Mouse (Mus musculus) left cerebral cortex, postnatal 25 days (tissue): ENCODE results near the gene Gm28919. TPM values are rescaled to one million over a fixed set of nuclear protein-coding genes. Genes with fewer than 3 reads are reported as not detected.
"Not testable (repeated sequence)": the region's sequence is repeated elsewhere in the genome, so short reads cannot be mapped to it uniquely, and the experiment has no call there.

Experiments used
- DNase-seq, 2 experiments: peaks; one replicate each; pipeline ENCODE4 v3.0.0; 2022; ENCODE audit warnings: low spot score in 2 of 2, mixed read lengths in 1 of 2
- intact Hi-C: fragments of 180-260 bp; cut with DNase I; formaldehyde crosslinking; loops from one replicate; pipeline ENCODE4 v1.15.1; 2025
- total RNA-seq, 2 experiments: library from RNA; stranded (reverse); gene quantifications; 2 replicates each; pipeline ENCODE4 v1.2.3; 2021

The Gm28919 gene
- not detected for total RNA-seq

DNA sequence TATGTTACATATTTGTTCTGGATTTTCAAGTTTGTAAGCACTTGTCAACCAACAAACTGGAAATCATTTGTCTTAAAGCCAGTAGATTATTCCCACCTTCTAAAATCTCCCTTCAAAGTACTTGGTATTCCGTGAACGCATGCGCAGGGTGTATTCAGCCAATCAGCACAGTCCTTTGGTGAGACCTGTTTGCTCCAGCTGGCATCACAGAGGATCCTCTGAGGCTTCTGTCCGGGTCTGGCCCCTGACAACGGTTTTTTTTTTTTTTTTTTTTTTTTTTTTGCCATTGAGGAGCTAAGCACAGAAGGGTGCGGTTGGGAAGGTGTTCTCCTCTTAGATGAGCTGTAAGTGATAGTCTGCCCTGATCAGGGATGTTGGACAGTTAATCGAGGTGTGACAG is at the start of gene Gm28919:
Gene Gm28919 (plus strand): TSS at position 301 of the 400 bp plus-strand sequence.
- intact Hi-C loops, DNase-seq: not testable (repeated sequence)

Other genes starting within 250 kb of the Gm28919 start
- not detected for gene Gm21719, start 99.3 kb downstream of the Gm28919 start, total RNA-seq